Mouse (Mus musculus) T-cell, adult 2 months (primary cell): ENCODE data around the gene Fcrl6.
A peak's percentile ranks its signal among the peaks of the same experiment; 100 is the strongest.

Source experiments
- DNase-seq: peaks from one replicate; pipeline ENCODE4 v3.0.0; 2022; ENCODE audit warnings: low spot score

The Fcrl6 gene

GRCm38 (mm10) chr1:172614654-172615053 is 12.3 kb upstream of the Fcrl6 start:
- no peak for DNase-seq

- DNase-seq, result no peak
Observed at GRCm38 (mm10) chr1:172612745-172613144, 10.4 kb upstream of the Fcrl6 start.

DNA sequence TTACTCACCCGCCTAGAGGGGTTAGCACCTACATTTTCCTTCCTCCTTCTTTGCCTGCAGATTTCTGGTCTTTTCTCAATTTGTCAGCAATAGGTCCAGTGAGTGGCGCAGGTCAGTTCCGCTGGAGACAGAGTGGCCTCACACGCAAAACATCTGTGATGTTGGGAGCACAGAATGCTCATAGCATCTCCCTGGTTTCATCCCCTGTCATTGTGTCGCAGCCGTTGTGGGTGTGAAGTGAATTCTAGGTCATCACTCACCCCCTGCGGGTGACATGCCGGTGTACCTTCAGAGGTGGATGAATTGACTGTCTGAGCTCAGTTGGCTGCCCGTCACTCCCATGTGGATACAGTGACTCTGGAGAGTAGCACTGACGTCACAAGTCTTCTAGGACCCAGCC is 9.0 kb upstream of the Fcrl6 start:
- no peak for DNase-seq

- DNase-seq, result peak; percentile 7
Observed at GRCm38 (mm10) chr1:172594495-172594894, 7.9 kb downstream of the Fcrl6 start.

DNA sequence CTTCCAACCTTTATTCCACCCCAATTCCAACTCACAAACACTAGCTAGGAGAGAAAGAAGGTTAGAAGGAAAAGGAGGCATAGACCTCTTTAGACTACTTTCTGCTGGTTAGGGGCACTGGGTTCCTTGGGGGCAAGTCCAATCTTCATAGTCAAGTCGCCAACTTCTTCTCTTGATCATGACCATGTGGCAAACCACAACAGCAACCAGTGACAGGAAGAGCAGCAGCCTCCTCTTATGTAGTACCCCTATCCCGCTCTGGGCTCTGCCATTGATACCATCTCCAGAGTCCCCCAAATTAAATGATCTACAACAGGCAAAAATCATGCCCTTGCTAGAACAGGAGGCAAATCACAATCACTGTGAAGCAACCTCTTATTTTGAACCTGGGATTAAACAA is 8.4 kb downstream of the Fcrl6 start:
- DNase-seq, result no peak

DNA sequence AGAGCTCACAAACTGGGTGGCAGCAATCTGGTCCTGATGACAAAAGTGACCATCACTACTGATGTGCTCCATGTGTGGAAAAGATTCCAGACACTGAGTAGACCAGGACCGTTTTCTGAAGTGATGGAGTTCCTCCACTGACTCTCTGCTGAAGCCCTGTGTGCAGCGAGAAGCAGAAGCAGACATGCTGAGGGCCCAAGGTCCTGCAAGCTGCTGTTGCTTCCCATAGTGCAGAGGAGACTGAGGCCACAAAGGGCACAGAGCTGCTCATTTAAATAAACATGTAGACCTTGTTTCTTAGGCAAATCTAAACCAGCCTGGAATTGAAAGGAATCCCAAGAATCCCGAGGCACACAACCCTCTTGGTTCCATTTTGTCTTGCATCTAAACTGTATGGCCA is 9.0 kb downstream of the Fcrl6 start:
- no peak for DNase-seq

- DNase-seq, result no peak
Observed at GRCm38 (mm10) chr1:172590385-172590784, 12.0 kb downstream of the Fcrl6 start, which contains the start of gene Slamf8. TSS of gene Slamf8 (minus strand) at chr1:172590568.

DNA sequence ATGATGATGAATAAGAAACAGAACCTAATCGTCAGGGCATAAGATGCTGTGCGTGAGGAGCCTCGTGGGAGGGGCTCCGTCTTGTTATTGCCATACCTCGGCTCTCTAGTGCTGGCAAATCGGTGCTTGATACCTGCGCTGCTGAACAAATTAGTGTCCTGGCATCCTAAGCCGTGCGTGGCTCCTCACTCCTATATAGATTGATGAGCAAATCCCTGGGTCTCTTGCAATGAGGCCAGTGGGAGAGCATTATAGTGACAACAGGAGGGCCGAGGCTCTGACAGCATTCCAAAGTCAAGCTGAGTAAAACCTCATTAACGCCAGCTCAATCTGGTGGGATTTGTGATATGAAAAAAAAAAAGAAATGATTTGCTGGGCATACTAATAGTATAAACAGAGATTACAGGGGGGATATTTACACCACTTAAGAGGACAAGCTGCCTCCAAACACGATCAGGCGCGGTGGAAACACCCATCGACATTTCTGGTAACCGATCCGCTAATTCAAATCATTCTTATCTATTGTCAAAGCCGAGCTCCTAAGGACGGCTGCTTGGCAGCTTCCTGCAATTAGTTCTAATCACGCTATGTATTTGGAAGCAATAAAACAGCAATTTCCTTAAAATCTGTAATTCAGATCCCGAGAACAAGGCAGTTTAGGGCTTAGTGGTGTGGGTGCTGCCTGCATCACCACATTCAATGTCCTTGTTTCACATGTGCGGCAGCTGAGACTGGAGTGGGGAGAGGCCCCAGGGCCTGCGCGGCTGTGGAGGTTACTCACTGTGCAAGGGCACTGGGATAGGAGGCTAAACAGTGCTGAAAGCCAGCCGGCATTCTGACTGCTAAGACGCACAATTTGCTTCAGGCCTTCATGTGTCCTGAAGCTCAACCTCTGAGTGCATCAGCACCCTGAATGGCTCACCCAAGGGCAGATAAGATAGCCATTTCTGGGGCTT is 16.5 kb downstream of the Fcrl6 start:
- no peak for DNase-seq

DNA sequence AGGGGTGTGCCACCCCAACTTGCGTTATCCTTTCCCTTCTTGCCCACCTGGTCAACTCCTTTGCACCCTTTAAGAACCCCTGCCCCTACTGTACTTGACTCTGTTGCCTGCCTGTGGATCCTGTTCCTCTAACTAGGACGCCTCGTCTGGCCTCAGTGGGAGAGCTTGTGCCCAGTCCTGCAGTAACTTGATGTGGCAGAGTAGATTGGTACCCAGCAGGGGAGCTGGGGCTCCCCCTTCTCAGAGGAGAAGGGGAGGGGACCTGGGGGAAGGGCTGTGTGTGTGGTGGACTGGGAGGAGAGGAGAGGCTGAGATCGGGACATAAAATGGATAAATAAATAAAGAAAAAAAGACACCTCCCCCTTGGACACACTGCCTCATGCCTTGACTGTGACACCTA is 17.3 kb downstream of the Fcrl6 start:
- DNase-seq, result no peak

GRCm38 (mm10) chr1:172584271-172584670 is 18.1 kb downstream of the Fcrl6 start:
- no peak for DNase-seq

- no peak for DNase-seq
Observed at GRCm38 (mm10) chr1:172582436-172582835, 19.9 kb downstream of the Fcrl6 start.

- no peak for DNase-seq
Observed at GRCm38 (mm10) chr1:172580116-172580515, 22.2 kb downstream of the Fcrl6 start.

- DNase-seq, result no peak
Observed at GRCm38 (mm10) chr1:172567758-172568157, 34.6 kb downstream of the Fcrl6 start.

GRCm38 (mm10) chr1:172566131-172566530 is 36.2 kb downstream of the Fcrl6 start:
- DNase-seq, result no peak

GRCm38 (mm10) chr1:172563465-172563828 is 38.9 kb downstream of the Fcrl6 start:
- no peak for DNase-seq

GRCm38 (mm10) chr1:172562641-172563464 is 39.5 kb downstream of the Fcrl6 start:
- DNase-seq, result peak; percentile 62

DNA sequence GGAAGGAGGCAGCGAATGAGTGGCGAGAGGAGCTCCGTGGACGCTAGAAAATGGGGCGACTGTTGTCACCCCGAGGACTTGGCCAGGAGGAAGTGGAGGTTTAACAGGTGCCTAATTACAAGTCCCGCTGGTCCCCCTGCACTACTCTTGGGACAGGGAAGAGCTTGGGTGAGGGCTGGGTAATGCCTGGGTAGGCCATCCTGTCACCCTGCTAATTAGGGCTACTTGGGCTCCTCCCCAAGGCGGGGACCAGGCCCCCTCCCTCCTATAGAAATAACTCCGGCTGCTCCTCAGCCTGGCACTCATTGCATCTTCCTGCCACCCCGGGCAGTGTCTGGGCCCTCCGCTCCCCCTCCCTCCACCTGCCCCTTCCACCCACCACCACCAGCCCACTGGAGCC is 46.7 kb downstream of the Fcrl6 start, which contains the start of gene Vsig8:
Vsig8 (plus strand) TSS at position 301 of the 400 bp plus-strand sequence.
- no peak for DNase-seq

DNA sequence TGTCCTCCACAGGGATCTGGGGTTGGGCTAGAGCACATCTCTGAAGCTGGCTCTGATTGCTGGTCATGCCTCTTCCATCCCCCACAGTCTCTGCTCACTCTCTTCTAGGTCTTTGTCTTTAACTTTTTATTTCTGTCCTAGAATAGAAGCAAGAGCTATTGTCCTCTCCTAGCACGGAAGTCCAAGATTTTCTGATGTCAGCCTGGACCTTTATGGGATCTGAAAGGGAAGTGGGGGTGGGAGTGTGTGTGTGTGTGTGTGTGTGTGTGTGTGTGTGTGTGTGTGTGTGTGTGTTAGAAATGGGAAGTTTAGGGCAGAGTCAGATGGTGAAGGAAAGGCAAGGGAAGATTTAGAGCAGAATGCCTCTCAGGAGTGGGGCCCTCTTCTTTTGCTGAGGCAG is 49.7 kb downstream of the Fcrl6 start:
- DNase-seq, result no peak

GRCm38 (mm10) chr1:172551009-172551408 is 51.3 kb downstream of the Fcrl6 start:
- no peak for DNase-seq

GRCm38 (mm10) chr1:172550551-172550951 is 51.8 kb downstream of the Fcrl6 start:
- peak; percentile 54 for DNase-seq

DNA sequence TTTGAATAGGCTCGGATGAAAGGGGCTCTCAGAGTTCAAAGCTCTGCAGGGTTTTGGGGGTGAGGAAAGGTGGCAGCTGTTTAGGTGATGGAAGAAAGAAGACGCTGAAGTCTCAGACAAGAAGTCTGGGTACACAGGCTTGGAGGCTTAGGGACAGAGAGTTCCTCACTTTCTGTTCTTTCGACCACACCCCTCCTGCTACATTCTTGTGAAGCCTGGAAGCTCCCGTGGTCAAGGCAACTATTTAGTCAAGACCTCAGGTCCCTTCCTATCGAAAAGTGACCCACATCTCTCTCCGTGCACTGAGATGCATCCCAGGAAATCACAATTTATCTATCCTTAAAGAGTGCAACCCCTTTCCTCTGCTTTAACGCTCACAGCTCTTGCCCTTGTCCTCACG is 52.6 kb downstream of the Fcrl6 start:
- no peak for DNase-seq

DNA sequence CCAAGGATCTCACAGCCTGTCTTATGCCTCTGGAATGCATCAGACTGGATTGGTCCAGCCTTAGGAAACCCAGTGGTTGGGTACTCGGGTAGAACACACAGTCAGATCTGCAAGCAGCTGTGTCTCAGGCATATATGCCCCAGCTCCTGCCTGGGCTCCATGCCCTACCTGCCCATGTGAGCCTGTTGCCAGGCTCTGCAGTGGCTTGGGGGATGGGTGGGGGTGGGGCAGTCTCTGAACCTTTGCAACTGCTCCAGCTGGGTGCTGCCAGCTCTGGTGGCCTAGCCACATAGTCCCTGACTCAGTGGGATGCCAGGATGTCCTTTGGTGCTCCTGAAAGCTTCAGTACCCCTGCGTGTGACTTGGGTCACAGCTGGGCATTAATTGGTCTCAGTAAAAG is 53.0 kb downstream of the Fcrl6 start:
- DNase-seq, result no peak

DNA sequence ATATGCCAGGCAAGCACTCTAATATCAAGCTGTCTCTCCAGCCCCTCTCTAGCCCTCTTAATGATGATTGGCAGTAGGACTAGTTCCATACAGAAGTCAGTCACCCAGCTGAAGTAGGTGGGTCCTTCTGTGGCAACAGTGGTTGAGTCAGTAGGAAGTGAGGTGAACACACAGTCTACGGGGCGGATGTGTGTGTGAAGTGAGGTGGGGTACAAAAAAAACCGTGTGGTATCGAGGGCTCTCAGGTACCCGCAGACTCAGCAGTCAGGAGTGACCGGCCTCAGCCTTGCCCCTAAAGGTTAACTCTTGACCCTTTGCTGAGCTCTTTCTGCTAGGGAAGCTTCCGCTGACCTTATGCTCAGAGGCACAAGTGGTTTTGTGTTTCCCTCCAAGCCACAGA is 53.9 kb downstream of the Fcrl6 start:
- peak; percentile 58 for DNase-seq
